Mouse (Mus musculus) cerebellum, adult 2 months (tissue): ENCODE measurements around the gene Rbpjl. TPM values are rescaled to one million over a fixed set of nuclear protein-coding genes. Genes with fewer than 3 reads are reported as not detected.
A peak's percentile ranks its signal among the peaks of the same experiment; 100 is the strongest.

Experiments used
- DNase-seq, 2 experiments: peaks; one replicate each; pipeline ENCODE4 v3.0.0; 2021
- H3K27ac ChIP-seq: fragments of 200-500 bp; 2 replicates; pipeline ENCODE4 v1.5.1; 2012; ENCODE audit warnings: low read length, control low read depth, inconsistent platforms; ENCODE audit not compliant: insufficient read depth
- H3K27me3 ChIP-seq: fragments of 200-500 bp; 2 replicates; pipeline ENCODE4 v1.6.1; 2012; ENCODE audit warnings: inconsistent platforms, mild to moderate bottlenecking, low read length, moderate library complexity; ENCODE audit not compliant: control insufficient read depth, insufficient read depth
- H3K4me1 ChIP-seq: fragments of 200-500 bp; 2 replicates; pipeline ENCODE4 v1.6.1; 2011; ENCODE audit warnings: low read length; ENCODE audit not compliant: control insufficient read depth, insufficient read depth
- H3K4me3 ChIP-seq: fragments of 200-500 bp; replicated peaks from 2 replicates; pipeline ENCODE3; 2011; ENCODE audit warnings: mild to moderate bottlenecking, low read depth, low read length, control low read depth; ENCODE audit not compliant: insufficient read depth
- CTCF ChIP-seq: fragments of 200-500 bp; IDR thresholded peaks from 2 replicates; pipeline ENCODE4 v1.5.1; 2011; ENCODE audit warnings: low read depth, mild to moderate bottlenecking, control low read depth, low read length, moderate library complexity, borderline replicate concordance; ENCODE audit not compliant: insufficient read depth
- POLR2A ChIP-seq: fragments of 200-500 bp; IDR thresholded peaks from 2 replicates; pipeline ENCODE4 v1.6.1; 2011; ENCODE audit warnings: low read length, control low read depth, borderline replicate concordance; ENCODE audit not compliant: insufficient read depth
- WGBS: fragments of 180-500 bp; shearing (Covaris S2); methylation state at CpG from one replicate; pipeline ENCODE4 v1.1.7; 2018; 5-methylcytosine and 5-hydroxymethylcytosine counted together
- polyA plus RNA-seq: library from polyadenylated mRNA; depleted of rRNA; stranded (reverse); fragments of >200 nt; gene quantifications from 2 replicates; pipeline ENCODE4 v1.2.3, GENCODE M21; 2012

Rbpjl gene
- polyA plus RNA-seq, 1 experiment, result 0.34 TPM

GRCm38 (mm10) chr2:164418308-164418875 lies 15.5 kb downstream of the Rbpjl start:
- Histone ChIP-seq H3K27ac (no peak overlapping the region), H3K4me3 (no peak overlapping the region), H3K4me1 (no peaks in the 10 kb centered on the region), H3K27me3 (no peaks in the 10 kb centered on the region)
- no peak for DNase-seq
- no peak for TF ChIP-seq CTCF
- TF ChIP-seq POLR2A, result no peak
- 43% methylated on average over 3 of the region's 3 CpGs for WGBS

DNA sequence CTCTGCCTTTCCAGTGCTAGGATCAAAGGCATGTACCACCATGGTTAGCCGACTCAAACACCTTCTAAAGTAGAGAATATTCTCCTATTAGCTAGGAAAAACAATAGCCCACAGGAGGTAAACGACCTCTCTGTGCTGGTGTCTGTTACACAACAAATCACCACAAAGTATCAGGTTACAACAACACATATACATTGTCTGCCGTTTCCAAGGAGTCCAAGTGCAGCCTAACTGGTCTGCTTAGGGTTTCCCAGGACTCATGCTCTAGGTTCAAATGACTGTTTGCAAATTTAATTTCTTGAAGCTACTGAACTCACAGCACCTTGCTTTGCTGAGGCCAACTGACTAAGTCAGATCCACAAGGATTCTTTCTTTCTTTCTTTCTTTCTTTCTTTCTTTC lies 16.5 kb downstream of the Rbpjl start:
- 15% methylated on average over 3 of the region's 3 CpGs for WGBS
- Histone ChIP-seq H3K27ac (no peak overlapping the region), H3K27me3 (no peaks in the 10 kb centered on the region), H3K4me3 (no peak overlapping the region), H3K4me1 (no peaks in the 10 kb centered on the region)
- DNase-seq, result no peak
- TF ChIP-seq POLR2A, result no peak
- no peak for TF ChIP-seq CTCF

GRCm38 (mm10) chr2:164421306-164421705 lies 18.4 kb downstream of the Rbpjl start:
- TF ChIP-seq CTCF (no peak), POLR2A (no peak)
- Histone ChIP-seq H3K27ac (no peak overlapping the region), H3K27me3 (no peaks in the 10 kb centered on the region), H3K4me1 (no peaks in the 10 kb centered on the region), H3K4me3 (no peak overlapping the region)
- 88% methylated on average over 7 of the region's 7 CpGs for whole genome bisulfite sequencing
- no peak for DNase-seq

- TF ChIP-seq POLR2A (no peak), CTCF (no peak)
- Histone ChIP-seq H3K4me1 (no peaks in the 10 kb centered on the region), H3K27ac (no peak overlapping the region), H3K27me3 (no peaks in the 10 kb centered on the region), H3K4me3 (no peak overlapping the region)
- no peak for DNase-seq
- 67% methylated on average over 8 of the region's 8 CpGs for WGBS
These were observed 19.0 kb downstream of the Rbpjl start for GRCm38 (mm10) chr2:164421979-164422378.

GRCm38 (mm10) chr2:164422675-164423393 lies 19.9 kb downstream of the Rbpjl start:
- Histone ChIP-seq H3K4me1 (no peaks in the 10 kb centered on the region), H3K27ac (peak overlapping the region; percentile 16; the same call in 1 of the 2 replicates), H3K4me3 (no peak overlapping the region), H3K27me3 (no peaks in the 10 kb centered on the region)
- WGBS, result 79% methylated on average over 15 of the region's 15 CpGs
- no peak for TF ChIP-seq POLR2A
- TF ChIP-seq CTCF, result no peak
- no peak for DNase-seq

- TF ChIP-seq POLR2A, result no peak
- TF ChIP-seq CTCF, result no peak
- 56% methylated on average over 11 of the region's 11 CpGs for WGBS
- DNase-seq, result peak in 1 of 2 experiments; percentile 34
- Histone ChIP-seq H3K4me1 (no peaks in the 10 kb centered on the region), H3K27ac (peak overlapping the region; percentile 16; the same call in 1 of the 2 replicates), H3K27me3 (no peaks in the 10 kb centered on the region), H3K4me3 (no peak overlapping the region)
These were observed 20.5 kb downstream of the Rbpjl start for GRCm38 (mm10) chr2:164423464-164423863.

DNA sequence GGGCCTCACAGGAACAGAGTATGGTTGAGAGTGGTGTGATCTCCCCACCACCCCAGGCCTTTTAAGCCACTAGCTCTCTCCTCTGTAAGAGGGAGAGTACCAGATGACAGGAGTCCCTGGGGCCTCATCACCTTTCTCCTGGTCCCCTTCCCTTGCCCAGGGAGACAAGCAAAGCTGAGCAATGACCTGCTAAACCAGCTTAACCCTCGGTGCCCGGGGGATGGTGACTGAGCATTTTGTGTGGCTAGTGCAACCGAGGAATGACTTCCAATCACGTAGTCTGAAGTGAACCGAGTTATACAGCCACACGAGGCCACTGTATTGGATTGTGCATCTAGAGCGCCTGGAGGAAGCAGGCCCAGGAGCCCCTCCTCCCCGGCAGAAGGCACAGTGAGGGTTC lies 21.5 kb downstream of the Rbpjl start:
- H3K4me1 ChIP-seq, result no peaks in the 10 kb centered on the region
- 87% methylated on average over 8 of the region's 8 CpGs for WGBS
- DNase-seq, result no peak
- H3K27me3 ChIP-seq, result no peaks in the 10 kb centered on the region
- no peak overlapping the region for H3K27ac ChIP-seq
- TF ChIP-seq CTCF (no peak), POLR2A (no peak)
- H3K4me3 ChIP-seq, result no peak overlapping the region

GRCm38 (mm10) chr2:164425401-164425800 lies 22.5 kb downstream of the Rbpjl start:
- H3K27me3 ChIP-seq, result no peaks in the 10 kb centered on the region
- H3K4me1 ChIP-seq, result no peaks in the 10 kb centered on the region
- TF ChIP-seq CTCF (no peak), POLR2A (no peak)
- DNase-seq, result no peak
- no peak overlapping the region for H3K27ac ChIP-seq
- 24% methylated on average over 5 of the region's 5 CpGs for WGBS
- no peak overlapping the region for H3K4me3 ChIP-seq
